Mouse (Mus musculus) brain, embryonic 14.5 days (tissue): ENCODE measurements at regions not wholly inside any gene's neighbourhood (a gene's known extent, or its start where the extent isn't known, plus 50 kb on each side); places are given as distances from the start of the nearest gene placed in this dataset.

Experiments
- DNase-seq: peaks from one replicate; pipeline ENCODE4 v3.0.0-alpha.2; 2011; ENCODE audit warnings: low read depth
- CTCF ChIP-seq: fragments of 200-500 bp; IDR thresholded peaks from 2 replicates; pipeline ENCODE4 v1.5.1; 2012; ENCODE audit warnings: inconsistent platforms, mild to moderate bottlenecking, moderate library complexity, borderline replicate concordance; ENCODE audit not compliant: insufficient read depth, insufficient read length; ENCODE audit errors: extremely low read depth
- POLR2A ChIP-seq: fragments of 200-500 bp; IDR thresholded peaks from 2 replicates; pipeline ENCODE4 v1.6.1; 2012; ENCODE audit warnings: mild to moderate bottlenecking, inconsistent platforms, borderline replicate concordance; ENCODE audit not compliant: poor library complexity, insufficient read depth, insufficient read length, severe bottlenecking; ENCODE audit errors: extremely low read depth

- DNase-seq: no peak
- TF ChIP-seq CTCF: no peak
- no peak for TF ChIP-seq POLR2A
Observed at GRCm38 (mm10) chr2:147718936-147719335, 327.8 kb downstream of the Foxa2 start.

GRCm38 (mm10) chr2:147717484-147717947, 329.3 kb downstream of the Foxa2 start:
- TF ChIP-seq POLR2A (no peak), CTCF (no peak)
- no peak for DNase-seq

GRCm38 (mm10) chr2:147715791-147716190, 331.0 kb downstream of the Foxa2 start:
- no peak for TF ChIP-seq POLR2A
- no peak for TF ChIP-seq CTCF
- DNase-seq: no peak

- TF ChIP-seq CTCF (no peak), POLR2A (no peak)
- DNase-seq: peak; percentile 76
Observed at GRCm38 (mm10) chr2:147710593-147711265, 336.0 kb downstream of the Foxa2 start.

- DNase-seq: no peak
- TF ChIP-seq POLR2A: no peak
- no peak for TF ChIP-seq CTCF
Observed at GRCm38 (mm10) chr2:147709799-147710198, 337.0 kb downstream of the Foxa2 start.

GRCm38 (mm10) chr2:147707156-147707555, 339.6 kb downstream of the Foxa2 start:
- DNase-seq: no peak
- TF ChIP-seq CTCF: no peak
- no peak for TF ChIP-seq POLR2A

GRCm38 (mm10) chr2:147703981-147704380, 342.3 kb downstream of the Pax1 start:
- DNase-seq: no peak
- TF ChIP-seq CTCF (no peak), POLR2A (no peak)

GRCm38 (mm10) chr2:147702330-147703063, 340.8 kb downstream of the Pax1 start:
- TF ChIP-seq CTCF (no peak), POLR2A (no peak)
- DNase-seq: peak; percentile 58

- TF ChIP-seq POLR2A (no peak), CTCF (no peak)
- DNase-seq: no peak
Observed at GRCm38 (mm10) chr2:147699524-147700081, 337.9 kb downstream of the Pax1 start.

GRCm38 (mm10) chr2:147691896-147692295, 330.2 kb downstream of the Pax1 start:
- DNase-seq: no peak
- TF ChIP-seq CTCF (no peak), POLR2A (no peak)

- TF ChIP-seq POLR2A: no peak
- no peak for TF ChIP-seq CTCF
- DNase-seq: no peak
Observed at GRCm38 (mm10) chr2:147690506-147691208, 328.9 kb downstream of the Pax1 start.

GRCm38 (mm10) chr2:147688742-147689141, 327.0 kb downstream of the Pax1 start:
- TF ChIP-seq CTCF (peak; percentile 56; the same call in 1 of the 2 replicates), POLR2A (no peak)
- DNase-seq: peak; percentile 41

- DNase-seq: peak; percentile 52
- TF ChIP-seq CTCF (peak; percentile 58; the same call in 1 of the 2 replicates), POLR2A (no peak)
Observed at GRCm38 (mm10) chr2:147656667-147657066, 294.9 kb downstream of the Pax1 start.

GRCm38 (mm10) chr2:147650229-147650628, 288.5 kb downstream of the Pax1 start:
- no peak for TF ChIP-seq CTCF
- no peak for TF ChIP-seq POLR2A
- DNase-seq: peak; percentile 2

- TF ChIP-seq CTCF (no peak), POLR2A (no peak)
- DNase-seq: no peak
Observed at GRCm38 (mm10) chr2:147647972-147648371, 286.2 kb downstream of the Pax1 start.
